Mouse (Mus musculus): ENCODE measurements at regions not wholly inside any gene's neighbourhood (a gene's known extent, or its start where the extent isn't known, plus 50 kb on each side); places are given as distances from the start of the nearest gene placed in this dataset.

DNA sequence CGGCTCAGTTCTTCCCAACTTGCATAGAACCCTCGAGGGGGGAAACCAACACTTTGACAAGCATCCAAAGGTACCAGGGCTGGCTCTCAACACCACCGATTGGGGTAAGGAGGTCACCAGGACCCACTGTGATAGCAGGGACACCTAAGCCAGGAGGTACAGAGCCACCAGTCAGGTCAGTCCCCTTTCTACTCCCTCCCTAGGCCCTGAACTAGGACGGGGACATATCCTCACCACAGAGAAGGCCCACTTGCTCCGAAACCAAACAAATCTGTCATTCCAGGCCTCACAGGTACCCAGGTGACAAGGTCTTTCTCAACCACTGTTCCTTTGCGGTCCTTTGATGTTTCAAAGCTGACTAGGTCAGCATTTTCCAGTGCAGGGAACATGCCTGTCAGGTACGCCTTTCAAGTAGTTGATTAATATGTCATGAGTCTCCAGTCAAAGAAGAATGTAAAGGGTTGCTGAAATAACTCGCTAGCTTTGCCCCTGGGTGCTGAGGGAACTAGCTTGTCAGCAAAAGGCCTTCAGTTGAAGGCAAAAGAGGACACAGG, 95.4 kb downstream of the Zfp36l1 start:
- no peak for DNase-seq (ENCODE audit: low spot score in 2 of 2)

DNA sequence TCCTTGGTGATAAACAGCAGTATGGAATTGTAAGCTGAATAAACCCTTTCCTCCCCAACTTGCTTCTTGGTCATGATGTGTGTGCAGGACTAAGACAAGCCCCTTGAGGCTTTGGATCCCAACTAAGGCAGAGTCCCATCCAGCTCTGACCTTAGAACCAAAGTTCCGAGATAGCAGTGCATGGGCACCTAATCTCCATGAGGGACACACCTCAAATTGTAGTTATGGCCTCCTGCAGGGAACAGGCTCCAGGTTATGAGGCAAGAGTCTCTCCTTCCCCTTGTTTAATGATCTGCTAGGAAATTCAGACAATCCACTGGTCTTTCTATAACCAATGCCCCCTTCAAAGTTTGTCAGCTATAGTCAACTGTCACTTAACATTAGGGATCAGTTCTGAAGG, 96.9 kb downstream of the Zfp36l1 start:
- DNase-seq (ENCODE audit: low spot score in 2 of 2), result no peak

DNA sequence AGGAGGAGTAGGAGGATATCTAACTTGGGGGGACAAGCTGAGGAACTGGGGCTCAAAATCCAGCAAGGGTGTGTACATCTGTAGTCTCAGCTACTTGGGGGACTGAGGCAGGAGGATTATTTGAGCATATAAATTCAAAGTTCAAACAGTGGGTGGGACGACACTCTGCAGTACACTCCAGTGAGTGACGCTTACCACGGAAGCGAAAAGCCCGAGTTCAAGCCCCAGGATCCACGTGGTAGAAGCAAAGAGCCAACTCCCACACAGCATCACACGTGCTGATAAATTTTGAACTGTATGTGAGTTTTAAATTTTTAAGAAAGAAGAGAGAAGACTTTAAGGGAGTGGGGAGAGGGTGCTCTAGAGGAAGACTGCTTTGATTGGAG, 98.2 kb downstream of the Zfp36l1 start:
- no peak for DNase-seq (ENCODE audit: low spot score in 2 of 2)

DNA sequence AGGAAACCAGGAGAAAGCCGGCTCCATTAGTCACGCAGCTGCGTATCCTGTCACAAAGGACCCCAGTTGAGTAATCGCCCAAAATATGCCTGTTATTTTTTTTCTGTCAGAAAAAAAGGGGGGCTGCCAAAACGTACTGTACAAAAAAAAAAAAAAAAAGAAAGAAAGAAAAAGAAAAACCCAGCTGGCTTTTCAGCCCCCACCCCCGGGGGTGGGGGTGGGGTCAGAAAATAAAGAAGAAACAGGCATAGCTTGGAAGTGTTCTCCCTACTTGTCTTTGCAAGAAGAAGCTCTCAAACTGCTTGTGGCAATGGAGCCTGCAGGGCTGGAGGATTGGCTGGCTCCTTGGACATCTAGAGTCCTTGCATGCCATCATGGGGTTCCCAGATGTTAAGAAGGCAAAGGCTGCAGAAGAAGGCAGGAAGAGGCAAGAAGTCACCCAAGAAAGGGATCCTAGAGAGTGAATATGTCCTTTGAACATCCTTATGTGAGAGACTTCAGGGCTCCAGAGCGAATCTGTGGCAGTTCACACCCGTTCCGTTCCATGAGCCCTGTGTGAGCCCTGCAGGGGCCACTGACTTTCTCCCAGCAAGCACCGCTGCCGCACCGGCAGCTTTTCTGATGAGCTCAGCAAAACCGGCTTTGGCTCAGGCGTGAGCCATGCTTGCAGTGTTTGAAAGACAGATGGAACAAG, 98.8 kb downstream of the Zfp36l1 start:
- DNase-seq (ENCODE audit: low spot score in 2 of 2), result peak; percentile 21 to 52

DNA sequence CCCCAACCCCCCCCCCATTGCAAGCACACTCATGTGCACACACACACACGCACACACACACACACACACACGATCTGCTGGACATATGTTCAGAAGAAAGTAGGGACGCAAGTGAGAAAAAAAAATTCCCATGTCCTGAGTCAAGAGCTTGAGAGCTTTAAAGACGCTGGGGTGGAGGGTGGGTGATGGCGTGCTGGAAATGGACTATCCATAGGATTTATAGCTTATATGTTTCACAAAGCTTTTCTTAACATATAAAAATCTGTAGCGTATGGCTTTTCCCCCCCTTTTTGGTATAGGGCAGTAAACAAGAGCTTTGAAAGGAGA, 99.3 kb downstream of the Zfp36l1 start:
- no peak for DNase-seq (ENCODE audit: low spot score in 2 of 2)

DNA sequence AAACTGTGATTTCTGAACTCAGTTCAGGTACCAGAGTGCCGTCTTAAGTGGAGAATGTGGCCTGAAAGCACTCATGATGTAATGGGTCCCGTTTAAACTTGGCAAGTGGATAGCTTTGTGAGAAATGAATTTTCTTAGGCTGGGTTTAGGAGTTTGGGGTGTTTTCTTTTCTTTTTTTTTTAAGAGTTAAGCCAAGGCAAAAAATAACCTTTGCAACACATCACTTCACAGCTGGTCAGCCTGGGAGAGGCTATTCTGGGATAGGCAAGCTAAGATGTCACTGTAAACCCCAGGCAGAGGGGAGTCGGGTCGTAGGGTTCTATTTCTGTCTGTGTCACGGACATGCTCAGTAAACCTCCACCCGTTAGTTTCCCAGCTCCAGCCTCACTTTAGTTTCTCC, 100.9 kb downstream of the Zfp36l1 start:
- no peak for DNase-seq (ENCODE audit: low spot score in 2 of 2)

DNA sequence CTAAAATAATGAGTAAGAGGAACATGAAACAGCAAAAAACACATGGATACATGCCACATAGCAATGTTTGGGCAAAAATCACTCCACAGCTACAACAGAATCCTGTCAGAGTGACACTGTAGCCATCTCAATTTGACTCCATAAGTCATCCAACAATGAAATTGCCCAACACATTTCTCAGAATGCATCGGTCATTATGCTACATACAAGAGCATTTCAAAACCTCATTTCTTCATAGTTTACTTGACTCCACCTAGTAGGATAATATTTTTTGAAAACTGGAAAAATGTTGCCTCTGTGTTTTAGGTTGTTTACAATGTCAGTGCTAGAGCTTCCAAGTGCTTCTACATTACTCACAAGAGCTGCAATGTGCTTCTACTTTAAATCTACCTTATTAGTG, 101.9 kb downstream of the Zfp36l1 start:
- no peak for DNase-seq (ENCODE audit: low spot score in 2 of 2)

DNA sequence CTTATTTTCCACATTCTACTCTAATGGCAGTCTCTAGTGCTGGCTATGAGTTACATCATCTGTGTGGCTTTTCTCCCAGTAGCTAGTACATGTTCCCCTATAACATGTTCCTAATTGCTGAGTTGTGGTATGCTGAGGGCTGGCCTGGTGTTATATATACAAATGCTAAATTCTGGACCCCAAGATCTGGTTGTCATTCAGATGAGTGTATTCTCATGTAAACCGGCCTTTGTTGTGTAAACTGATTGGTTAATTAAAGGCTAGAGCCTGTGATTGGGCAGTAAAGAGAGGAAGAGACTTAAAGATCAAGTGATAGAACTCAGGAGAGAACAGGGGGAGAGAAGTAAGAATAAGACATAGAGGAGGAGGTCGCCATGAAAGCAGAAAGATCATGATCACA, 102.6 kb downstream of the Zfp36l1 start:
- no peak for DNase-seq (ENCODE audit: low spot score in 2 of 2)

DNA sequence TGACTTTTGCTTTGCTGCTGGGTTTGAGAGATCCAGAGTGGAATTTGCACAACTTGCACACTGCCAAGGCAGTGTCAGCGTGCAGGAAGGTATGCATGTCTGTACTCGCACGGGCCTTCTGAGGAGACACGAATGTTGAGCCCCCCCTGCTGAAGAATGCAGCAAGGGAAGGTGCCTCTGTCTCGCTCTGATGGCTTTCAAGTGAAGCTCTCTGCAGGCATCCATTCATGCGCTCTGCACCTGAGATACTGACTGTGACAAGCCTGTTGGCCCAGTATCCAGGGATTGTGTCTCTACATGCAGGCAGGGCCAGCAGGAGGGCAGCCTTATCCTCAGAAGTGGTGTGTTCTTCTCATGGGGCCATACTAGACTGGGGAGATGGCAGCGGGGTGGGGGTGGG, 105.0 kb downstream of the Zfp36l1 start:
- no peak for DNase-seq (ENCODE audit: low spot score in 2 of 2)

DNA sequence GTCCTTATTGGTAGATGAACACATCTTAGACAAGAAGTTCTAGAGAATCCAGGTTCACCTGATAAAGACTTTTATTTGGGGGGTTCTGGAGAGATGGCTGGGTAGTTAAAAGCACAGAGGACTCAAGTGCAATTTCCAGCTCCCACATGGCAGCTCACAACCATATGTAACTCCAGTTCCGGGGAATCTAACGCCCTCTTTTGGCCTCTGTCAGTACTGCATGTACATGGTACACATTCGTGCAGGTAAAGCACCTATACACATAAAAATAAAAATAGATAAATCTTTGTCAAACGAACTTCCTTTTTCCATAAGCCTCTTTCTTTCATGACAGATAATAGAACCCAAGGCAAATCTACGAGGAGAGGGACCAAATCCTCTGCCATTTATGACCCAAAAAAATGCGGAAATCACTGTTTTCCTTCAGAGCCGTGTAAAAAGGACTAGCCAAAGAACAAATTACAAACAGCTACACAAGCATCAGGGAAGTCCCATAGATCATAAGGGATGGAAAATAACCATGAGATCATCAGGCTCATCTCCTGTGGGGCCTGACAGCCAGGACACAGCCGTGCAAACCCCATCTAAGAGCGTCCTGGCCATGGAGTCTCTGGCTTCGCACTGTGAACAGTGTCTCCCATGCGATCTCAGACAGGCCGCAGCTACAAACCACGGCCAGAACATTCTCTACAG, 107.4 kb downstream of the Zfp36l1 start:
- no peak for DNase-seq (ENCODE audit: low spot score in 2 of 2)

DNA sequence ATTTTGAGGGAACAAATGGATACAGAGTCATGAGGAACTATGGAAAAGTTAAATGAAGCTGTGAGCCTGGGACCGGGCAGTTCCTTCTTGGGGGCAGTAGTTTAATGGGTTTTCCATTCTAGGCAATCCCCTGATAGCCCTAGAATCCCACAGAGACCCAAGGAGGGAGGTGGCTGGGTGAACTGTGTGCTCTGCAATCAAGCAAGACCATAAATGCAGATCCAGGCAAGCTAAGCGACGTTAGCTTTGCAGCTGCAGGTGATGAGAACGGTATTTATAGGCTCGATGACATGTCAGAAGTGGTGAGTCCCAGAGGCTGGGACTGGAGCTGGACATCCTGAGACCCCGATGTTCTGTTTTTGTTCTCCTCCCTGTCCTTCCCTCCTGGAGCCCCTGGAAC, 108.2 kb downstream of the Zfp36l1 start:
- DNase-seq (ENCODE audit: low spot score in 2 of 2), result no peak

DNA sequence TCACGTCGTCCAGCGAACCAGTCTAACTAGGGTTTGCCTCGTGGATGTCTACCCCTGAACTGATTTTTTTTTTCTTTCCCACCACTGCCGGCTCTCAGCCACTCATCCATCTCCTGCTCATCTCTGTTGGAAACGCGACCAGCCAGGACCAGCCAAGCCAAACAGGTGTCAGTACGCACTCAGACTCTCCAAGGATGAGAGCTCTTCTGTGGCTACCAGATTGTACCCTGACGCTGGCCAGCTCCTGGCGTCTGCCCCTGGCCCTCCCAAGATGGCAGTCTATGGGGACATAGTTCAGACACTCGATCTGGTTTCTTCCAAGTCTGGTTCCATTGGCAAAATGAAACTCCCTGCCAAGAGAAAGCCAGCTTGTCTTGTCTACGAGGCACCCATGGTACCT, 109.3 kb downstream of the Zfp36l1 start:
- DNase-seq (ENCODE audit: low spot score in 2 of 2), result no peak

DNA sequence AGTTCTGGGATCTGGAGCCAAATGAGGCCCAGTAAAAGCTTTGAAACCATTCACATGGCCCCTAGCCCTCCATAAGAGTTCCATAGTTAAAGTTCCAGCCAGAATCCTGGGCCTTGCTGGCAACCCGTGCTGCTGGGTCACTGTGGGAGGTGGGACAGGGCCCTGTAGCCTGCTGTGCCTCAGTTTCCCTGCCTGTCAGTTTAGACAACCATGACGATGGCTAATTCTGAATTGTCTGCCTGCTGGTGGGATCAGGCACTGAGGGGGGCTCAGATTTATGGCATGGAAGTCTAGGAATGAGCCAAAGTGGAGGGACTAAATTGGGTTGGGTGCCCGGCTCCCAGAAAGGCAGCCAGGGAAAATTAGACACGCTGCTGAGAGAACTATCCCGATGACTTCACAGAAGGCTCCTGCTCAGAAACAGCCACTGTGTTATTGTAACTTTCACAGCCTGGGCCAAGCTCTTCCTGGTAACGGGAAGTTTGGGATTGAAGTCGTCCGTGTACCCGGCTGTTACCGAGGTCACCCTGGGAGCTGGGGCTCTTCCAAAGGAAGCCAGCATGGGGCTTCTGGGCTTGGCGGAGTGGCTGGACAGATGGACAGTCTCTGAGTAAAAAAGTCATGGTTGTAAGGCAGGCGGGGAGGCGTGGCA, 110.2 kb downstream of the Zfp36l1 start:
- no peak for DNase-seq (ENCODE audit: low spot score in 2 of 2)

DNA sequence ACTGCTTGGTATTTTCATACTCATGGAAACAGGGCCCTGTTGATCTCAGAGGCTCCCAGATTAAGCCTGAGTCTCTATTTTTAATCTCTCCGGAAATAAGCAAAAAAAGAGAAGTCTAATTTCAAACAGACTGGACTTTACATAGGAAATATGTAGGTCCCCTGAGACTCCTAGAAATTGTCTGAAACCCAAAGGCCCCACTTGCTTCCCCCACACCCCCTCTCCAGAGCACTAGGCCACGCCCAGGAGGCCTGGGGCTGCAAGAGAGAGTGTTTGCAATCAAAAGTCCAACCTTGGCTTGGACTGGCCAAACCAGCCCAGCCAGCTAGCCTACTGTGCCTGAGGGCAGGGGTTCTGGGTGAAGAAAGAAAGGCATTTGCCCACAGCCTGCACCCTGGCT, 111.0 kb downstream of the Zfp36l1 start:
- peak in 1 of 2 experiments; percentile 46 for DNase-seq (ENCODE audit: low spot score in 2 of 2)

DNA sequence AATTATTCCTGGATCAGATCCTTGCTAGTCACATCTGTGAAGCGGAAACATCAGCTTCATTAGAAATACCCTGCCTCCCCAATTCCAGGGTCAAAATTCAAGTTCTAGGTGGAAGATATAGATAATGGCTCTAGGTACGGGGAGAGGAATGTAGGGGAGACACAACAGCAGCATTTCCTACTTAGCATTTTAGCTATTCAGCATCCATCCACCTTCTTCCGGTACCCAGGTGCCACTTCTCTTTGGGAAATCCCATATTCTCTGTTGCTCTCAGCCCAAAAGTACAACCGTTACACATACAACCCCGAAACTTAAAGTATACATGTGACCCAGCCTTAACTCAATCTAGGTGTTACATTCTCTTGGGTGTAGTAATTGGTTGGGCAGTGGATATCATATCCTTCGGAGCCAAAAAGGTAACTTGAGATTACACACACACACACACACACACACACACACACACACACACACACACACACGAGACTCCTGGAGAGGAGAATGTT, 112.9 kb downstream of the Zfp36l1 start:
- DNase-seq (ENCODE audit: low spot score in 2 of 2), result no peak

DNA sequence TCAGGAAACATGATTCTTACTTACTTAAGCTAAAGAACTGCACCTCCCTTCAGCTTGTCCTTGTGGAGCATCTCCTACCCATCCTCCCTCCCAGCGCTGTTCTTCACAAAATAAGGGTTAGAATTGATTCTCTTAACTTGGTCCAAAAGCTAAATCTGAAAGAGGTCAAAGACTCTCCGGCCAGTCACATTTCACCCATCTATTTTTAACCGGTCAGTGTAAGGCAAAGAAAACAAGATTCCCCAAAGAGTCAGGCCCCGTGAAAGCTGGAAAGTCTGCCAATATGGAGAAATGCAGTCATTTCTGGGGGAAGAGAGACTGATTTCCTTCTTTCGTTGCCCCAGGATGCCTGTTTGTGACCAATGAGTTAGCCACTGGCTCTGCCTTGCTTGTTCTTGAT, 114.0 kb downstream of the Zfp36l1 start:
- DNase-seq (ENCODE audit: low spot score in 2 of 2), result no peak

DNA sequence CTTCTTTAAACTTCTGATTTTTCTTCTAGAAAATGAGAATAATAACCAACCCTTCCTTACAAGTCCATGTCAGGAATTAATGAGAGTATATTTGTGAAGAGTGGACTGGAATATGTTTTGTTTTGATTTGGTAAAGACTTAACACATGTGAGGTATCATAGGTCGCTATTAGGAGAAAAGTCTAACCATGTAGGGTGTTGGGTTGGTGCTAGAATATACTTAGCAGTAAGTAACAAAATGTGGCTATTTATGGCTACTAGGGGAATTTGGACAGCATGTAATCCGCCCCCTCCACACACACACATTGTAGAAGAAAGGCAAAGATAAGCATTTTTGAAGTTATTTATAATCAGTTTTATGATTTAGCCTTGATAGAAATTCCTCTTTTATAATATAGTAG, 114.5 kb downstream of the Zfp36l1 start:
- DNase-seq (ENCODE audit: low spot score in 2 of 2), result no peak

DNA sequence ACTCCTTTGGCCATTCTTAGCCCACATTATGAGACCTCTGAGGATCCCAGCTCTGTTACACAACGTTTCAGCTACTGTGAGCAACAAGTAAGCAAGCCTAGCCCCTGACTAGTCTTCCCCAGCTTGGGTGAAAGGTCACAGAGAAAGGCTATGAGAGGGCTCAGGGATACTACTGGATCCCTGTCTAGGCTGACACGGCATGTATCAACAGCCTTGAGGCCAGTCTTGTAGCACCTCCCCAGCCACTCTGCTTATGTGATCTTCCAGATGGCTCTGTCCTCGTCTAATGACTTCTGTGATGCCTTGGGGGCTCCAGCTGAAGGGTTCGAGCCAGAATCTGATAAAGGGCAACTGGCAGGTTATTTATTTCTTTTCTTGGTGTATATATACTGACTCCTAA, 115.6 kb downstream of the Zfp36l1 start:
- no peak for DNase-seq (ENCODE audit: low spot score in 2 of 2)

DNA sequence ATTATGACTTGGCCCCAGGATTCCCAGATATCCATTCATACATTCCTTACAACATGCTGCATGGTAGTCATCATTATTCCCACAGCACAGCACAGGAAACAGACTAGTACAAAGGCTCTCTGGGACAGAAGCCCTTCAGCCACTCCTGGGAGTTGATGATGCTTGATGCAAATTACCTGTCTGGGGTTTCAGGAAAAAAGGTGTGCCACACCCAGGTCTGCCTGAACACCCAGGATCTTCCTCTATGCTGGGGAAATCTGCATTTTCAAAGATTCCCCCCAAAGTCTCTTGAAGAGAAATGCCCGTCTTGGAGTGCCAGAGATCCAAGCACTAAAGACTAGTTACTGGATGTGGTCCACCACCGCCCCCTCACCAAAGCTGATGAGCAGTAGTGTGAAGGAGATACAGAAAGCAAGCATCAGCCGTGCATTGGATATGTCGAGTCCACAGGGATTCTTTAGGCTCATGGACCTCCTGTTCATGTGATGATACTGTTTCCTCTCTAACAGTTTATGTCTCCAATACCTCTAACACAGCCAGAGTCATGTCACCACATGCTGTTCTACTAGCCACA, 117.2 kb downstream of the Zfp36l1 start:
- no peak for DNase-seq (ENCODE audit: low spot score in 2 of 2)

DNA sequence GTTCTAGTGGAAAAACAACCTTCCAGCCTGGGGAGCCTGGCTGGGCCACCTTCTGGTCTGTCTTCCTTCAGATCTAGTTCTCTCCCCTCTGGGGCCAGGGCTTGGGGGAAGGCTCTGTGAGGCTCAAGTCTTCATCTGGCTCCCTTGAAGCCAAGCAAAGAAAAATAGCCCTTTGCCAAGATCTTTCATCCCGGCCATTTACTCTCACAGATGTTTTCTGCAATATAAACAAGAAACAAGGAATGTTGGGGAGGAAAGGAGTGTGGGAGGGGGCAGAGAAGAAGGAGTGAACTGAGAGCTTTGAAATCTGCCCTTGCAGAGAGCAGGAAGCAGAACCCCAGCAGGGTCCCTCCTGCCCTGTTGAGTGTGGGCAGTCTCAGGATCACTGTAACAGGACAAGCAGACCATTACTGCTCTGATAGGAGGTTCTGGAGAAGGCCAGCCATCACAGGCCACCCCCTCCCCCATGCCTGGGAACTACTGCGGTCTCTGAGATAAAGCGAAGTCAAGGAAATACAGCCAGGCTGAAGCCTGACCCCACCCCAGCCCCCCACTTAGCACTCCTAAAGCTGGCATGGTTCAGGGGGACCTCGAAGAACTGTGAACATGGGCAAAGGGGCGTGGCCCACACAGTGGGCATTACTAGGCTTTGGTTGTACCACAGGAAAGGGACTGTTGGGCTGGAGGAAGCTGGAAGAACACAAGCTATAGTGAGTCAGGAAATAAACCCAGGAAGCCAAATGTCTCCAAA, 118.8 kb downstream of the Zfp36l1 start:
- DNase-seq (ENCODE audit: low spot score in 2 of 2), result no peak

DNA sequence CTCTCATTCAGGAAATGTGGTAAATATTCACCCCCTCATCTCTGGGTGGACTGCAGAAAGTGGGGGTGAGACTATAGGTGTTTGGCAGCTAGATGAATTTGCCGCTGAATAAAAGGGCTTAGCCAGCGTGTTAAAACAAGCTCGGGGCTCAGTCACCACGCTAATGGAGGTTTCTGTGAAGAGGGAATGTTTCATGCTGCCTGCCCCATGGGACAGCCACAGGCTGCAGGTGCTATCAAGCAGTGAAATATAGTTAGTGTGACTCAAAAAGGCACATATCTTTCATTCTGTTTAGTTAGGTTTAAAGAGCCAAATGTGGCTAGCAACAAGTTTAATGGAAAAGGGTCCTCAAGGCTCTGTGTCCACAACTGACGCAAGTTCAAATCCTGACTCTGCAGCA, 121.5 kb downstream of the Zfp36l1 start:
- DNase-seq (ENCODE audit: low spot score in 2 of 2), result no peak

DNA sequence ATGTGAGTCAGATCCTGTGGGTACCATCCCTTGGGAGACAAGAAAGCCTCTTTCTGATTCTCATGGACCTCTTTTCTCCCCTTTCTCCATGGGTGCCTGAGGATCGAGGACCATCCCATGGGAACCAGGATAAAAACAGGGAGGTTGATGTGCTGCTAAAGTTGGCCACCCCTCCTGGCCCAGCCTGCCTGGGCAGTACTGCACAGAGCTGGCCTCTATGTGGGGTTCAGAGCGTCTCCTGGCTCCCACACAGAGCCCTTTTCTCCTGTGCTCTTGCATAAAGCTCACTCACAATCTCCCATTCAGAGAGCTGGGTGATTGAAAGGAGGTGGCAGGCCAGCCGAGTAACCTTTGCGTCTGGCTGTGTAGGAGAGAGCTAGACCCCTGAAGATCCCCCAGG, 122.1 kb downstream of the Zfp36l1 start:
- DNase-seq (ENCODE audit: low spot score in 2 of 2), result no peak
